ENCODE assay signal across 12 mouse cellular contexts in genomic region chr8:119427634-119428349, GRCm38 (mm10). TPM values are rescaled to one million over a fixed set of nuclear protein-coding genes. Genes with fewer than 3 reads are reported as not detected.
DNase-seq lines count a peak whose midpoint lies in the region; ATAC-seq lines count a peak whose summit lies in the region.
"Had no signal": no experiment of that assay in that cellular context is flagged by ENCODE, and none has a peak within 500 bp of the region (broad histone marks: within the 10 kb centered on the region; RNA-seq: fewer than 3 reads in every experiment).

No protein-coding gene starts in this region.

- no peak for DNase-seq in hindbrain, embryonic 10.5 days (ENCODE audit: low spot score)
- peak; percentile 84 for DNase-seq in MN1 (ENCODE audit: low spot score)
- DNase-seq in adrenal gland, postnatal 36 days, result peak; percentile 69
- DNase-seq in heart, postnatal 14 days, result peak; percentile 61 to 66
- no peak for DNase-seq in right cerebral cortex, postnatal 14 days
- no peak for DNase-seq in ovary, postnatal 10 days (ENCODE audit: low spot score)
- no peak for DNase-seq in thymus, postnatal 25 days

- ATAC-seq in hindbrain, embryonic 12.5 days (ENCODE audit: low FRiP score), result no peak
- ATAC-seq: forebrain, embryonic 15.5 days; midbrain, embryonic 13.5 days had no signal

- no peak overlapping the region for H3K4me3 ChIP-seq in hindbrain, embryonic 10.5 days
- H3K4me3 ChIP-seq in hindbrain, embryonic 12.5 days, result no peak overlapping the region
- H3K4me3 ChIP-seq: forebrain, embryonic 15.5 days; hindbrain, embryonic 15.5 days; liver, embryonic 15.5 days; midbrain, embryonic 13.5 days had no signal

- no peak overlapping the region for H3K9ac ChIP-seq in hindbrain, embryonic 12.5 days
- H3K9ac ChIP-seq: forebrain, embryonic 15.5 days; hindbrain, embryonic 15.5 days; liver, embryonic 15.5 days; midbrain, embryonic 13.5 days had no signal

- H3K27ac ChIP-seq in hindbrain, embryonic 10.5 days, result 0 out of 2 replicates have a peak overlapping the region, but pooled peaks have one; percentile 16
- H3K27ac ChIP-seq in hindbrain, embryonic 12.5 days, result no peak overlapping the region
- H3K27ac ChIP-seq: forebrain, embryonic 15.5 days; hindbrain, embryonic 15.5 days; midbrain, embryonic 13.5 days had no signal

- no peaks in the 10 kb centered on the region for H3K27me3 ChIP-seq in hindbrain, embryonic 10.5 days (ENCODE audit: insufficient read depth, poor library complexity, severe bottlenecking)
- no peaks in the 10 kb centered on the region for H3K27me3 ChIP-seq in hindbrain, embryonic 12.5 days
- H3K27me3 ChIP-seq: forebrain, embryonic 15.5 days; hindbrain, embryonic 15.5 days; liver, embryonic 15.5 days; midbrain, embryonic 13.5 days had no signal

- intact Hi-C loops in heart, postnatal 14 days (cut with DNase I), result no loop called here

- 77% methylated on average over 12 of the region's 12 CpGs for WGBS in hindbrain, embryonic 10.5 days
- 74% methylated on average over 12 of the region's 12 CpGs for WGBS in hindbrain, embryonic 12.5 days

- peaks cover 25% of the 10 kb centered on the region for H3K4me1 ChIP-seq in hindbrain, embryonic 10.5 days (replicated peaks)
- 0 out of 2 replicates have a peak, but pooled peaks cover 2% of the 10 kb centered on the region for H3K4me1 ChIP-seq in hindbrain, embryonic 12.5 days
- H3K4me1 ChIP-seq: forebrain, embryonic 15.5 days; hindbrain, embryonic 15.5 days; midbrain, embryonic 13.5 days had no signal

- no peaks in the 10 kb centered on the region for H3K36me3 ChIP-seq in hindbrain, embryonic 10.5 days
- no peaks in the 10 kb centered on the region for H3K36me3 ChIP-seq in hindbrain, embryonic 12.5 days
- H3K36me3 ChIP-seq: forebrain, embryonic 15.5 days; hindbrain, embryonic 15.5 days; liver, embryonic 15.5 days; midbrain, embryonic 13.5 days had no signal

- H3K4me2 ChIP-seq in hindbrain, embryonic 12.5 days (replicated peaks), result no peak overlapping the region
- H3K4me2 ChIP-seq: forebrain, embryonic 15.5 days; hindbrain, embryonic 15.5 days; liver, embryonic 15.5 days; midbrain, embryonic 13.5 days had no signal

- no peaks in the 10 kb centered on the region for H3K9me3 ChIP-seq in hindbrain, embryonic 10.5 days
- no peaks in the 10 kb centered on the region for H3K9me3 ChIP-seq in hindbrain, embryonic 12.5 days (replicated peaks)
- H3K9me3 ChIP-seq: forebrain, embryonic 15.5 days; hindbrain, embryonic 15.5 days; liver, embryonic 15.5 days; midbrain, embryonic 13.5 days had no signal

RNA-seq across cellular contexts. Expression of gene Osgin1, which starts 6.1 kb away (rescaled TPM):
- polyA plus RNA-seq in hindbrain, embryonic 10.5 days (2016; fragmentation: Nextera tagmentation; extraction: Ambion mirVana), result 0.30 and 0.36 TPM in 2 replicates
- 0.12 and 0.14 TPM in 2 replicates for polyA plus RNA-seq in hindbrain, embryonic 12.5 days (2016; fragmentation: Nextera tagmentation; extraction: Ambion mirVana)
- 100 to 1,000 TPM in 1 of 2 experiments, 10 to 100 TPM in 1; 60.9 to 140 TPM for total RNA-seq in adrenal gland, postnatal 36 days (2021)
- total RNA-seq in heart, postnatal 14 days (2021), result 1 to 10 TPM; 1.3 to 2.5 TPM

RNA-seq across cellular contexts. Expression of gene Necab2, which starts 18.7 kb away (rescaled TPM):
- 9.0 and 14.0 TPM in 2 replicates for polyA plus RNA-seq in hindbrain, embryonic 10.5 days (2016; fragmentation: Nextera tagmentation; extraction: Ambion mirVana)
- polyA plus RNA-seq in hindbrain, embryonic 12.5 days (2016; fragmentation: Nextera tagmentation; extraction: Ambion mirVana), result 18.3 and 23.7 TPM in 2 replicates
- total RNA-seq in adrenal gland, postnatal 36 days (2021), result 1 to 10 TPM; 5.4 to 7.3 TPM
- not detected for total RNA-seq in heart, postnatal 14 days (2021)
- polyA plus RNA-seq: liver, embryonic 15.5 days had no signal

RNA-seq across cellular contexts. Expression of gene Mlycd, which starts 33.1 kb away (rescaled TPM):
- 11.5 and 13.5 TPM in 2 replicates for polyA plus RNA-seq in hindbrain, embryonic 10.5 days (2016; fragmentation: Nextera tagmentation; extraction: Ambion mirVana)
- polyA plus RNA-seq in hindbrain, embryonic 12.5 days (2016; fragmentation: Nextera tagmentation; extraction: Ambion mirVana), result 15.2 and 16.7 TPM in 2 replicates
- total RNA-seq in adrenal gland, postnatal 36 days (2021), result 10 to 100 TPM; 42.2 to 57.9 TPM
- total RNA-seq in heart, postnatal 14 days (2021), result 100 to 1,000 TPM; 102 to 110 TPM

Comparison
In these comparisons a context has a peak if more than half of its experiments do, and no peak if none do; other contexts are left out.
1. DNase-seq: peak in MN1 (single experiment), adrenal gland, postnatal 36 days (2 of 2) and heart, postnatal 14 days (2 of 2); none in hindbrain, embryonic 10.5 days (single experiment), right cerebral cortex, postnatal 14 days (single experiment), ovary, postnatal 10 days (single experiment) and thymus, postnatal 25 days (single experiment).
2. RNA of gene Osgin1, which starts 6.1 kb away (total RNA-seq): 60.9 to 140 TPM in adrenal gland, postnatal 36 days; 1.3 to 2.5 TPM in heart, postnatal 14 days; every median in the first group is over 10 times any median in the second.
3. RNA of gene Necab2, which starts 18.7 kb away (total RNA-seq): 5.4 to 7.3 TPM in adrenal gland, postnatal 36 days; not detected in heart, postnatal 14 days; every median in the first group is over 4 times any median in the second.